Comparison of ENCODE assay signal across 21 mouse cellular contexts in genomic region chr9:34969881-34970490, GRCm38 (mm10).
DNase-seq lines count a peak whose midpoint lies in the region; ATAC-seq and TF ChIP-seq lines count a peak whose summit lies in the region.
"Had no signal": no experiment of that assay in that cellular context is flagged by ENCODE, and none has a peak within 500 bp of the region (broad histone marks: within the 10 kb centered on the region; RNA-seq: fewer than 3 reads in every experiment).

No protein-coding gene starts in this region.

- H3ac ChIP-seq in myocyte (ENCODE audit: control insufficient read depth, insufficient read length), result no peak overlapping the region

- ATAC-seq in hindbrain, embryonic 15.5 days (ENCODE audit: low FRiP score, low read depth), result 0 out of 2 replicates have a peak, but pooled peaks have one; percentile 14
- ATAC-seq in hindbrain, embryonic 14.5 days (ENCODE audit: low FRiP score), result no peak
- ATAC-seq in frontal cortex, adult (ENCODE audit: low TSS enrichment), result no peak
- ATAC-seq: forebrain, embryonic 15.5 days had no signal

- WGBS in hindbrain, embryonic 15.5 days, result 59% methylated on average over 6 of the region's 6 CpGs
- 57% methylated on average over 6 of the region's 6 CpGs for WGBS in hindbrain, embryonic 14.5 days
- WGBS in lung, adult 2 months, result 62% methylated on average over 6 of the region's 6 CpGs

- TF ChIP-seq CTCF in lung, adult 2 months (IDR thresholded peaks at IDR 0.05; ENCODE audit: insufficient read depth, low read length), result no peak

- peaks cover 16% of the 10 kb centered on the region for H3K4me1 ChIP-seq in hindbrain, embryonic 15.5 days (replicated peaks)
- H3K4me1 ChIP-seq in hindbrain, embryonic 14.5 days (replicated peaks; ENCODE audit: control insufficient read depth, insufficient read depth, low read length), result peaks cover 6% of the 10 kb centered on the region
- H3K4me1 ChIP-seq in lung, adult 2 months (ENCODE audit: control insufficient read depth, insufficient read depth, low read length), result no peaks in the 10 kb centered on the region
- H3K4me1 ChIP-seq: heart, embryonic 15.5 days had no signal

- no peak for TF ChIP-seq POLR2A in myocyte (IDR thresholded peaks at IDR 0.05; ENCODE audit: insufficient read length, low read depth)
- TF ChIP-seq POLR2A in lung, adult 2 months (IDR thresholded peaks at IDR 0.05; ENCODE audit: borderline replicate concordance, extremely low read depth, low read depth, low read length), result no peak

- no peaks in the 10 kb centered on the region for H3K36me3 ChIP-seq in hindbrain, embryonic 15.5 days
- no peaks in the 10 kb centered on the region for H3K36me3 ChIP-seq in hindbrain, embryonic 14.5 days (replicated peaks; ENCODE audit: control insufficient read depth, insufficient read depth)
- no peaks in the 10 kb centered on the region for H3K36me3 ChIP-seq in myocyte (ENCODE audit: control insufficient read depth, insufficient read depth)
- H3K36me3 ChIP-seq: embryonic facial prominence, embryonic 10.5 days; forebrain, embryonic 10.5 days; forebrain, embryonic 15.5 days; heart, embryonic 15.5 days; hindbrain, embryonic 13.5 days had no signal

- H3K79me2 ChIP-seq in myocyte (ENCODE audit: control insufficient read depth, insufficient read depth), result no peaks in the 10 kb centered on the region

- H3K9ac ChIP-seq in hindbrain, embryonic 15.5 days, result no peak overlapping the region
- no peak overlapping the region for H3K9ac ChIP-seq in hindbrain, embryonic 14.5 days
- H3K9ac ChIP-seq: forebrain, embryonic 15.5 days; heart, embryonic 15.5 days; hindbrain, embryonic 13.5 days had no signal

- H3K27me3 ChIP-seq in hindbrain, embryonic 15.5 days, result no peaks in the 10 kb centered on the region
- no peaks in the 10 kb centered on the region for H3K27me3 ChIP-seq in hindbrain, embryonic 14.5 days (ENCODE audit: control insufficient read depth, insufficient read depth, low read length)
- H3K27me3 ChIP-seq in myocyte (ENCODE audit: control insufficient read depth, insufficient read depth, insufficient read length), result no peaks in the 10 kb centered on the region

- H3K4me3 ChIP-seq in hindbrain, embryonic 15.5 days, result no peak overlapping the region
- H3K4me3 ChIP-seq in hindbrain, embryonic 14.5 days (replicated peaks; ENCODE audit: low read length), result no peak overlapping the region
- no peak overlapping the region for H3K4me3 ChIP-seq in myocyte
- H3K4me3 ChIP-seq in lung, adult 2 months (replicated peaks; ENCODE audit: extremely low read depth, low read depth, low read length), result no peak overlapping the region
- H3K4me3 ChIP-seq: embryonic facial prominence, embryonic 10.5 days; erythroblast, embryonic 14.5 days; forebrain, embryonic 10.5 days; forebrain, embryonic 15.5 days; heart, adult 2 months; heart, embryonic 15.5 days; hindbrain, embryonic 13.5 days had no signal

- no peaks in the 10 kb centered on the region for H3K9me3 ChIP-seq in hindbrain, embryonic 15.5 days
- no peaks in the 10 kb centered on the region for H3K9me3 ChIP-seq in hindbrain, embryonic 14.5 days (ENCODE audit: control insufficient read depth, low read length)
- H3K9me3 ChIP-seq: embryonic facial prominence, embryonic 10.5 days; forebrain, embryonic 10.5 days; forebrain, embryonic 15.5 days; heart, embryonic 15.5 days; hindbrain, embryonic 13.5 days had no signal

- DNase-seq in hindbrain, embryonic 14.5 days (ENCODE audit: low spot score), result no peak
- peak; percentile 74 for DNase-seq in 3T3-L1 (ENCODE audit: low read depth, low spot score)
- peak; percentile 28 for DNase-seq in ZHBTc4 (ENCODE audit: low read depth, low spot score)
- no peak for DNase-seq in lung, adult 2 months
- DNase-seq: adrenal gland, adult 8-10 months; cerebellum, adult 11-12 months; cerebellum, postnatal 10 days; gastrocnemius, postnatal 14 days; heart, adult 2 months; heart, postnatal 14 days; kidney, adult 11 months had no signal

- no peak overlapping the region for H3K27ac ChIP-seq in hindbrain, embryonic 15.5 days (replicated peaks)
- H3K27ac ChIP-seq in hindbrain, embryonic 14.5 days, result no peak overlapping the region
- H3K27ac ChIP-seq: embryonic facial prominence, embryonic 10.5 days; forebrain, embryonic 10.5 days; forebrain, embryonic 15.5 days; heart, adult 2 months; heart, embryonic 15.5 days; hindbrain, embryonic 13.5 days had no signal

- no peak overlapping the region for H3K4me2 ChIP-seq in hindbrain, embryonic 15.5 days
- H3K4me2 ChIP-seq in hindbrain, embryonic 14.5 days (replicated peaks), result no peak overlapping the region
- H3K4me2 ChIP-seq in myocyte (ENCODE audit: low read depth), result peak overlapping the region; percentile 36
- H3K4me2 ChIP-seq: forebrain, embryonic 15.5 days; heart, embryonic 11.5 days; heart, embryonic 15.5 days; hindbrain, embryonic 13.5 days had no signal

TF ChIP-seq in myocyte, 11 proteins besides CTCF, POLR2A, EP300 and RAD21:
- TF ChIP-seq SRF (IDR thresholded peaks at IDR 0.05; ENCODE audit: control insufficient read depth, insufficient read length, low read depth), result no peak
- no peak for TF ChIP-seq MYOG (IDR thresholded peaks at IDR 0.05; ENCODE audit: control insufficient read depth in 1 of 3, insufficient read depth in 1 of 3, insufficient read length in 2 of 3, low read depth in 2 of 3)
- TF ChIP-seq E2F4 (IDR thresholded peaks at IDR 0.05; ENCODE audit: insufficient read depth), result no peak
- TF ChIP-seq TCF3 (IDR thresholded peaks at IDR 0.05; ENCODE audit: insufficient read length, low read depth), result no peak
- TF ChIP-seq MAX (IDR thresholded peaks at IDR 0.05; ENCODE audit: low read depth), result no peak
- TF ChIP-seq TCF12 (IDR thresholded peaks at IDR 0.05; ENCODE audit: insufficient read depth, poor library complexity, severe bottlenecking), result no peak
- TF ChIP-seq MYOD1 (IDR thresholded peaks at IDR 0.05; ENCODE audit: control insufficient read depth in 1 of 3, insufficient read length in 2 of 3, low read depth in 2 of 3), result peak in 1 of 3 experiments; percentile 9
- no peak for TF ChIP-seq REST (IDR thresholded peaks at IDR 0.05; ENCODE audit: insufficient read depth, insufficient read length)
TF ChIP-seq in myocyte: peak in this region for 1.

Comparison
In these comparisons a context has a peak if more than half of its experiments do, and no peak if none do; other contexts are left out.
1. DNase-seq: peak in 3T3-L1 (single experiment) and ZHBTc4 (single experiment); none in hindbrain, embryonic 14.5 days (single experiment) and lung, adult 2 months (single experiment).